Mouse (Mus musculus) G1E (cell line): Measurements from ENCODE around the gene Dnajc5g. TPM values are rescaled to one million over a fixed set of nuclear protein-coding genes. Genes with fewer than 3 reads are reported as not detected.

Experiments used
- ATAC-seq: 2 replicates; pipeline ENCODE4 v1.8.0; 2016; ENCODE audit warnings: mild to moderate bottlenecking; ENCODE audit not compliant: insufficient number of reproducible peaks, poor library complexity, low FRiP score, severe bottlenecking; ENCODE audit errors: extremely low read depth
- DNase-seq: peaks from one replicate; pipeline ENCODE4 v3.0.0; 2012; ENCODE audit warnings: low spot score
- H3K27me3 ChIP-seq: 2 replicates; pipeline ENCODE4 v1.6.1; 2012; ENCODE audit warnings: mild to moderate bottlenecking, low read length, inconsistent platforms; ENCODE audit not compliant: insufficient read depth
- H3K36me3 ChIP-seq: replicated peaks from 2 replicates; pipeline ENCODE3; 2012; ENCODE audit warnings: mild to moderate bottlenecking, inconsistent platforms
- H3K4me1 ChIP-seq: 2 replicates; pipeline ENCODE4 v1.6.1; 2012; ENCODE audit warnings: low read depth, low read length, inconsistent platforms, mixed read lengths; ENCODE audit not compliant: insufficient read depth
- H3K4me3 ChIP-seq: 2 replicates; pipeline ENCODE4 v1.5.1; 2012; ENCODE audit warnings: low read depth, mild to moderate bottlenecking, inconsistent platforms, low read length, moderate library complexity, mixed read lengths
- H3K9me3 ChIP-seq: replicated peaks from 2 replicates; pipeline ENCODE4 v1.6.1; 2012; ENCODE audit warnings: inconsistent platforms
- CTCF ChIP-seq: IDR thresholded peaks from 2 replicates; pipeline ENCODE4 v1.5.1; 2012; ENCODE audit warnings: low read depth, low read length, inconsistent platforms, mixed read lengths
- GATA1 ChIP-seq: IDR thresholded peaks from 2 replicates; pipeline ENCODE4 v1.6.1; 2012; ENCODE audit warnings: borderline replicate concordance, low read length, inconsistent platforms, mixed read lengths
- GATA2 ChIP-seq: IDR thresholded peaks from 2 replicates; pipeline ENCODE4 v1.6.1; 2012; ENCODE audit warnings: low read depth, low read length, inconsistent platforms, borderline replicate concordance
- POLR2AphosphoS5 ChIP-seq: IDR thresholded peaks from 2 replicates; pipeline ENCODE4 v1.6.1; 2012; ENCODE audit warnings: low read depth, low read length, inconsistent platforms; ENCODE audit not compliant: insufficient replicate concordance
- TAL1 ChIP-seq: conservative IDR thresholded peaks from 2 replicates; pipeline ENCODE4 v1.6.1; 2012; ENCODE audit warnings: low read depth, low read length, inconsistent platforms, mixed read lengths
- polyA plus RNA-seq: library from polyadenylated mRNA; stranded (reverse); fragments of >175 nt; gene quantifications from 2 replicates; pipeline ENCODE4 v1.2.3, GENCODE M21; 2012
- total RNA-seq, 2 experiments: library from RNA; stranded (forward) in 1 of 2; stranded (reverse) in 1 of 2; fragments of 200-1000 nt in 1 of 2; fragments of >200 nt in 1 of 2; fragmentation: Nextera tagmentation in 1 of 2; gene quantifications; 2 replicates each; pipeline ENCODE4 v1.2.3; 2014 to 2017

Gene Dnajc5g
- total and polyA plus RNA-seq, 3 experiments: not detected

DNA sequence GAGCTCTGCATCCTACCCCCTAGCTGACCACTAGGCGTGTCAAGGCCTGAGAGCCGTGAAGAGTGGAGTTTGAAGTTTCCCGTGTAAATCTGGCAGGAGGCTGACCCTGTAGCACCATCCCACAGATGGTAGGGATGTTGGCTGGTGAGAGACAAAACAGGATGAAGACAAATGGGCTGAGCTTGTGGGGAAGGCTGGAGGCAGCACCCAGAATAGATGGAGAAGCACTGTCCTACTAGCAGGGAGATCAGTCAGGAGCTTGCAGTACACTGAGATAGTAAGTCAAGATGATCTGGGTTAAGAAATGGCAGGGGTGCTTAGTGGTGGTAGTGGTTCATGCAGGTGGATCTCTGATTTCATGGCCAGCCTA lies 25.3 kb upstream of the Dnajc5g start:
- Histone ChIP-seq H3K9me3 (no peaks in the 10 kb centered on the region), H3K4me3 (no peak overlapping the region), H3K36me3 (peaks cover 48% of the 10 kb centered on the region), H3K27me3 (peaks cover 14% of the 10 kb centered on the region), H3K4me1 (peaks cover 12% of the 10 kb centered on the region)
- ATAC-seq: no peak
- no peak for DNase-seq
- TF ChIP-seq TAL1 (no peak), POLR2AphosphoS5 (no peak), GATA1 (no peak), GATA2 (no peak), CTCF (no peak)

DNA sequence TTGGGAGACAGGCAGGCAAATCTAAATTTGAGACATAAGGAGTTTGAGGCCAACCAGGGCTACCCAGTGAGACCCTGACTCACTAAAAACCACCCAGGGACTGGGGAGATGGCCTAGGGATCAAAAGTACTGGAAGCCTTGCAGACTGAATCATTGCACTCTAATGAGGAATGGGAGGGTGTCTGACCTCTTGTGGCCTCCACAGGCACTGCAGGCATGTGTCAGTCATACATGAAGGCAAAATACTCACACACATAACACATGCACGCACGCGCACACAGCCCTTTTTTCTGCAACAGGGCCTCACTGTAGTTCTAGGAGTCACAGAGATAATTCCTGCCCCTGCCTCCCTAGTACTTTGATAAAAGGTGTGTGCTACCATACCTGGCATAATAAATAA lies 24.7 kb upstream of the Dnajc5g start:
- Histone ChIP-seq H3K4me1 (peaks cover 12% of the 10 kb centered on the region), H3K4me3 (no peak overlapping the region), H3K27me3 (peaks cover 20% of the 10 kb centered on the region), H3K9me3 (no peaks in the 10 kb centered on the region), H3K36me3 (peaks cover 42% of the 10 kb centered on the region)
- TF ChIP-seq CTCF (peak; percentile 88), POLR2AphosphoS5 (no peak; the same call in 1 of the 2 replicates), GATA2 (no peak), GATA1 (no peak), TAL1 (no peak)
- no peak for ATAC-seq
- peak; percentile 23 for DNase-seq

- H3K36me3 ChIP-seq: peaks cover 32% of the 10 kb centered on the region
- H3K27me3 ChIP-seq: peaks cover 27% of the 10 kb centered on the region
- TF ChIP-seq GATA2: no peak
- TF ChIP-seq POLR2AphosphoS5: no peak
- no peak for TF ChIP-seq GATA1
- no peak for TF ChIP-seq CTCF
- TF ChIP-seq TAL1: no peak
- H3K9me3 ChIP-seq: no peaks in the 10 kb centered on the region
- ATAC-seq (no peak), DNase-seq (peak; percentile 30)
- H3K4me1 ChIP-seq: peaks cover 12% of the 10 kb centered on the region
- no peak overlapping the region for H3K4me3 ChIP-seq
These were observed 23.7 kb upstream of the Dnajc5g start for GRCm38 (mm10) chr5:31082355-31082754.

- H3K4me1 ChIP-seq: peaks cover 12% of the 10 kb centered on the region
- no peak for TF ChIP-seq TAL1
- TF ChIP-seq CTCF: no peak
- TF ChIP-seq POLR2AphosphoS5: no peak
- TF ChIP-seq GATA1: no peak
- TF ChIP-seq GATA2: no peak
- H3K27me3 ChIP-seq: peaks cover 33% of the 10 kb centered on the region
- H3K36me3 ChIP-seq: peaks cover 25% of the 10 kb centered on the region
- no peak overlapping the region for H3K4me3 ChIP-seq
- DNase-seq (no peak), ATAC-seq (no peak)
- no peaks in the 10 kb centered on the region for H3K9me3 ChIP-seq
These were observed 23.0 kb upstream of the Dnajc5g start for GRCm38 (mm10) chr5:31082935-31083625.

DNA sequence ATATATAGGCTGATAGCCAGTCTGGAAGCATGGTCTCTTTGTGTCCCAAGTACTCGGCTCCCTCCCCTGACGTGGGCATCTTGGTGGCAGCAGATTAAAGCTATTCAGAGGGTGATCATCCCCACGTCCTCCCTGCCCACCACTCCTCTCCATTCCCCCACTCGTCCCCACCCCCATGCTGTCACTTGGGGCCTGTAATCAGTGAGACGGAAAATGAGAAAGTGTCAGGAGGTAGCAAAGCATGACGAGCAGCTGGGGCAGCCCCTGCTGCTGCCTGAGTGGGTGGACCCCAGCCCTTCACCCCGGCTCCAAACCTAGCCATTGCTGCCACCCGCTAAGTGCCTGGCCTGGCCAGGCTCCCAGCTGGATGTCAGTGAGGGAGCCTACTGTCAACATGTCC lies 22.1 kb upstream of the Dnajc5g start:
- ATAC-seq (no peak), DNase-seq (no peak)
- peaks cover 12% of the 10 kb centered on the region for H3K4me1 ChIP-seq
- H3K4me3 ChIP-seq: no peak overlapping the region
- no peak for TF ChIP-seq GATA1
- TF ChIP-seq POLR2AphosphoS5: no peak
- no peak for TF ChIP-seq TAL1
- no peak for TF ChIP-seq CTCF
- H3K36me3 ChIP-seq: peaks cover 16% of the 10 kb centered on the region
- no peaks in the 10 kb centered on the region for H3K9me3 ChIP-seq
- H3K27me3 ChIP-seq: peaks cover 39% of the 10 kb centered on the region

DNA sequence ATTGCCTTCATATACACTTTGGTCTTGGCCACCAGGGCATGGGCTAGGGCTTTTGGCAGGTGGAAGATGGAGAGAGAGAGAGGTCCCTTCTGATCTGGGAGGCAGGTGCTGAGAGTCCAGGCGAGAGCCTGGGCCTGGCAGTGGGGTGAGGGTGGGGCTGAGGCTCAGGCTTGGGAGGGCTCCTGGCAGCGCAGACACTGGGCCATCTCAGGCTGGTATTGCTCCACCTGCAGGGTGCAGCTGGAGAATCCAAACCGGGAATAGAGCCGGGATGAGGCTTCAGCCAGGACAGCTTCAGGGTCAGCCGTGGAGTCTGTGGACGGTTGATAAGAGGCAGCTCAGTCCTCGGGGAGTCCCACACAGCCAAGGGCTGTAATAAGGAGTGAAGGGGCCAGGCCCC lies 19.5 kb upstream of the Dnajc5g start:
- Histone ChIP-seq H3K4me3 (no peak overlapping the region), H3K4me1 (peaks cover 12% of the 10 kb centered on the region), H3K9me3 (no peaks in the 10 kb centered on the region), H3K27me3 (peaks cover 64% of the 10 kb centered on the region), H3K36me3 (no peaks in the 10 kb centered on the region)
- DNase-seq (no peak), ATAC-seq (no peak)
- TF ChIP-seq GATA2 (no peak), TAL1 (no peak), CTCF (no peak)

DNA sequence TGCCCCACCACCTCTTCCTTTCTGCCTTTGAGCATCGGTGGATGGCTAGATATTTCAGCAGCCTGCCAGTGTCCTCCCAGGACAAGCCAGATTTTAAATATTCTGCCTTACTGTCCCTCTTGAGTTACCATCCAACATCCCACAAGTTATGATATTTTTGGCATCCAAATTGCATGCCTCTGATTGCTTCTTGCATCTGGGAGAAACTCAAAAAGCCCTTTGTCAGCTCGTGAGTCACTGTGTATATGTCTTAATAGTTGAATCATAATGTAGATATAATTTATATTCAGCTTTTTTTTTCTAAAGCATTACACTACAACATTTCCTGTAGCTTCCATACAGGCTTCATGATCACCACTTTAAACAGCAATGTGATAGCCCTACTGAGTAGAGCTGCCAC lies 19.0 kb upstream of the Dnajc5g start:
- TF ChIP-seq CTCF (no peak), POLR2AphosphoS5 (no peak), GATA1 (no peak), TAL1 (no peak), GATA2 (no peak)
- Histone ChIP-seq H3K4me1 (peaks cover 12% of the 10 kb centered on the region), H3K4me3 (no peak overlapping the region), H3K36me3 (no peaks in the 10 kb centered on the region), H3K9me3 (no peaks in the 10 kb centered on the region), H3K27me3 (peaks cover 70% of the 10 kb centered on the region)
- DNase-seq: no peak
- ATAC-seq: no peak
